25 mouse cellular contexts compared by ENCODE assay signal in genomic region chr2:53723231-53723630, GRCm38 (mm10).
DNase-seq lines count a peak whose midpoint lies in the region; ATAC-seq and TF ChIP-seq lines count a peak whose summit lies in the region.
"Had no signal": no experiment of that assay in that cellular context is flagged by ENCODE, and none has a peak within 500 bp of the region (broad histone marks: within the 10 kb centered on the region; RNA-seq: fewer than 3 reads in every experiment).

No protein-coding gene starts in this region.

- H3K4me3 ChIP-seq in forebrain, embryonic 13.5 days = no peak overlapping the region
- H3K4me3 ChIP-seq in forebrain, embryonic 12.5 days (replicated peaks) = no peak overlapping the region
- no peak overlapping the region for H3K4me3 ChIP-seq in forebrain, embryonic 15.5 days
- no peak overlapping the region for H3K4me3 ChIP-seq in forebrain, embryonic 10.5 days
- H3K4me3 ChIP-seq in forebrain, postnatal 0 days (ENCODE audit: low read depth, low read length) = no peak overlapping the region
- H3K4me3 ChIP-seq: embryonic facial prominence, embryonic 13.5 days; embryonic facial prominence, embryonic 15.5 days; erythroblast, embryonic 14.5 days had no signal

- no peaks in the 10 kb centered on the region for H3K27me3 ChIP-seq in forebrain, embryonic 13.5 days
- no peaks in the 10 kb centered on the region for H3K27me3 ChIP-seq in forebrain, embryonic 12.5 days
- no peaks in the 10 kb centered on the region for H3K27me3 ChIP-seq in forebrain, embryonic 15.5 days
- H3K27me3 ChIP-seq in forebrain, embryonic 10.5 days (ENCODE audit: poor library complexity, severe bottlenecking) = no peaks in the 10 kb centered on the region
- no peaks in the 10 kb centered on the region for H3K27me3 ChIP-seq in forebrain, postnatal 0 days (ENCODE audit: insufficient read depth, low read length)
- H3K27me3 ChIP-seq: CH12.LX; embryonic facial prominence, embryonic 13.5 days; embryonic facial prominence, embryonic 15.5 days; Patski had no signal

- H3K9ac ChIP-seq in forebrain, embryonic 13.5 days = no peak overlapping the region
- no peak overlapping the region for H3K9ac ChIP-seq in forebrain, embryonic 12.5 days
- H3K9ac ChIP-seq in forebrain, embryonic 15.5 days (replicated peaks) = no peak overlapping the region
- H3K9ac ChIP-seq in forebrain, postnatal 0 days = no peak overlapping the region
- H3K9ac ChIP-seq: embryonic facial prominence, embryonic 13.5 days; embryonic facial prominence, embryonic 15.5 days had no signal

- H3K4me2 ChIP-seq in forebrain, embryonic 13.5 days = no peak overlapping the region
- no peak overlapping the region for H3K4me2 ChIP-seq in forebrain, embryonic 12.5 days
- H3K4me2 ChIP-seq in forebrain, embryonic 15.5 days (replicated peaks) = no peak overlapping the region
- no peak overlapping the region for H3K4me2 ChIP-seq in forebrain, postnatal 0 days (ENCODE audit: low read depth)
- H3K4me2 ChIP-seq: embryonic facial prominence, embryonic 13.5 days; embryonic facial prominence, embryonic 15.5 days had no signal

- peak; percentile 70; the same call in 1 of the 2 replicates for ATAC-seq in forebrain, embryonic 13.5 days
- ATAC-seq in forebrain, embryonic 12.5 days (ENCODE audit: low FRiP score) = no peak
- peak; percentile 63 for ATAC-seq in forebrain, embryonic 15.5 days (replicated peaks)
- peak; percentile 55; the same call in 1 of the 2 replicates for ATAC-seq in forebrain, postnatal 0 days
- ATAC-seq: activated CD4-positive, CD25-positive, alpha-beta regulatory T cell, adult 4 months; CD4-positive, CD25-positive, alpha-beta regulatory T cell, adult 4 months; Patski had no signal

- no peak for TF ChIP-seq CTCF in forebrain, postnatal 0 days (IDR thresholded peaks at IDR 0.05; ENCODE audit: low read depth)

- no peak overlapping the region for H3K27ac ChIP-seq in forebrain, embryonic 13.5 days
- H3K27ac ChIP-seq in forebrain, embryonic 12.5 days = no peak overlapping the region
- H3K27ac ChIP-seq in forebrain, embryonic 15.5 days (replicated peaks) = no peak overlapping the region
- no peak overlapping the region for H3K27ac ChIP-seq in forebrain, embryonic 10.5 days
- no peak overlapping the region for H3K27ac ChIP-seq in forebrain, postnatal 0 days (ENCODE audit: low read depth, low read length)
- H3K27ac ChIP-seq: embryonic facial prominence, embryonic 13.5 days; embryonic facial prominence, embryonic 15.5 days had no signal

- no peaks in the 10 kb centered on the region for H3K36me3 ChIP-seq in forebrain, embryonic 13.5 days (ENCODE audit: poor library complexity, severe bottlenecking)
- no peaks in the 10 kb centered on the region for H3K36me3 ChIP-seq in forebrain, embryonic 12.5 days (replicated peaks)
- no peaks in the 10 kb centered on the region for H3K36me3 ChIP-seq in forebrain, embryonic 15.5 days
- H3K36me3 ChIP-seq in forebrain, embryonic 10.5 days (replicated peaks) = no peaks in the 10 kb centered on the region
- no peaks in the 10 kb centered on the region for H3K36me3 ChIP-seq in forebrain, postnatal 0 days (ENCODE audit: insufficient read depth)
- H3K36me3 ChIP-seq: embryonic facial prominence, embryonic 13.5 days; embryonic facial prominence, embryonic 15.5 days; G1E had no signal

- no peaks in the 10 kb centered on the region for H3K9me3 ChIP-seq in forebrain, embryonic 13.5 days (replicated peaks)
- H3K9me3 ChIP-seq in forebrain, embryonic 12.5 days = no peaks in the 10 kb centered on the region
- no peaks in the 10 kb centered on the region for H3K9me3 ChIP-seq in forebrain, embryonic 15.5 days
- no peaks in the 10 kb centered on the region for H3K9me3 ChIP-seq in forebrain, embryonic 10.5 days
- no peaks in the 10 kb centered on the region for H3K9me3 ChIP-seq in forebrain, postnatal 0 days (ENCODE audit: low read length)
- H3K9me3 ChIP-seq: embryonic facial prominence, embryonic 13.5 days; embryonic facial prominence, embryonic 15.5 days; G1E had no signal

- DNase-seq in forebrain, embryonic 10.5 days (ENCODE audit: extremely low spot score, low spot score) = no peak
- no peak for DNase-seq in forebrain, postnatal 0 days
- DNase-seq in kidney, adult 11 months = no peak
- DNase-seq: adrenal gland, adult 8-10 months; adrenal gland, postnatal 14 days; adrenal gland, postnatal 36 days; B cell, adult 2 months; cerebellum, adult 11 months; cerebellum, adult 18-20 months; cerebellum, adult 8-10 months; cerebellum, adult 9-11 months; cerebellum, postnatal 14 days; cerebellum, postnatal 36 days; embryo, embryonic 11 days had no signal

- 86% methylated on average over 6 of the region's 6 CpGs for WGBS in forebrain, embryonic 13.5 days
- 94% methylated on average over 6 of the region's 6 CpGs for WGBS in forebrain, embryonic 12.5 days
- WGBS in forebrain, embryonic 15.5 days = 81% methylated on average over 6 of the region's 6 CpGs
- WGBS in forebrain, embryonic 10.5 days = 94% methylated on average over 6 of the region's 6 CpGs
- WGBS in forebrain, postnatal 0 days = 71% methylated on average over 6 of the region's 6 CpGs

- no peaks in the 10 kb centered on the region for H3K4me1 ChIP-seq in forebrain, embryonic 13.5 days
- no peaks in the 10 kb centered on the region for H3K4me1 ChIP-seq in forebrain, embryonic 12.5 days
- H3K4me1 ChIP-seq in forebrain, embryonic 15.5 days = no peaks in the 10 kb centered on the region
- H3K4me1 ChIP-seq in forebrain, embryonic 10.5 days = no peaks in the 10 kb centered on the region
- H3K4me1 ChIP-seq in forebrain, postnatal 0 days (ENCODE audit: insufficient read depth) = no peaks in the 10 kb centered on the region
- H3K4me1 ChIP-seq: embryonic facial prominence, embryonic 13.5 days; embryonic facial prominence, embryonic 15.5 days had no signal
